Mouse (Mus musculus) lung, postnatal 0 days (tissue): ENCODE measurements at regions not wholly inside any gene's neighbourhood (a gene's known extent, or its start where the extent isn't known, plus 50 kb on each side); places are given as distances from the start of the nearest gene placed in this dataset.

Experiments used
- CTCF ChIP-seq: IDR thresholded peaks from 2 replicates; pipeline ENCODE4 v1.5.1; 2016; ENCODE audit warnings: antibody characterized with exemption, mild to moderate bottlenecking
- EP300 ChIP-seq: IDR thresholded peaks from 2 replicates; pipeline ENCODE4 v1.6.1; 2016; ENCODE audit warnings: antibody characterized with exemption, mild to moderate bottlenecking, control low read depth

GRCm38 (mm10) chr19:54116829-54117228 is 72.9 kb downstream of the Adra2a start:
- TF ChIP-seq CTCF: no peak
- no peak for TF ChIP-seq EP300
